Mouse (Mus musculus): ENCODE data around the gene Sdcbp2.

DNA sequence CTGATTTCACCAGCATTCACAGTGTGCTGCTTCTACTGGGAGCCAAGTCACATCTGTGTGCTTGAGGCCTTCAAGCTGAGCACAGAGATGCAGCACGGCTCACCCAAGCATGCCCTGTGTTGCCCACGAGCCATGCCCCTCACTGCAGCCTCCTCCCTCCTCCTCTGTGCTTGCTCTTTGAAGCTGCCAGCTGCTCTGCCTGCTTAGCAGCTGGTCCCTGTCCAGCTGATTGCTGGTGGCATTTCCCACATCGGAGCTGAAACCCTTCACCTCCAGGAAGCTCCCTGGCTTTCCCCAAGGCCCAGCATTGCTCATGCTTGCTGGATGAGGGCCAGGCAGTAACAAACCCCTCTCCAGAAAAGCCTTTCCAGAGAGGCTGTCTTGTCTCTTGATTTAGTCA lies 37.6 kb downstream of the Sdcbp2 start:
- TF ChIP-seq CTCF (IDR thresholded peaks at IDR 0.05; ENCODE audit: low read depth, low read length) (no peak), GATA2 (IDR thresholded peaks at IDR 0.05; ENCODE audit: borderline replicate concordance, low read depth, low read length) (no peak)
